Mouse (Mus musculus) monocyte, adult 5-6 weeks (primary cell): ENCODE results near the gene Adamts20. TPM values are rescaled to one million over a fixed set of nuclear protein-coding genes. Genes with fewer than 3 reads are reported as not detected.

Experiments used
- ATAC-seq: fragments of 153-309, 156-312 bp; replicated peaks from 2 replicates; pipeline ENCODE4 v1.8.0; 2017; ENCODE audit warnings: mild to moderate bottlenecking; ENCODE audit not compliant: low TSS enrichment, insufficient number of reproducible peaks, severe bottlenecking, poor library complexity, low FRiP score
- total RNA-seq: library from RNA; stranded (forward); fragments of 200-1000, 200-491, 200-594 nt; gene quantifications from 3 replicates; pipeline ENCODE4 v1.2.3, GENCODE M21; 2017

Adamts20 gene
- total RNA-seq, 1 experiment from 2014 or later = not detected

DNA sequence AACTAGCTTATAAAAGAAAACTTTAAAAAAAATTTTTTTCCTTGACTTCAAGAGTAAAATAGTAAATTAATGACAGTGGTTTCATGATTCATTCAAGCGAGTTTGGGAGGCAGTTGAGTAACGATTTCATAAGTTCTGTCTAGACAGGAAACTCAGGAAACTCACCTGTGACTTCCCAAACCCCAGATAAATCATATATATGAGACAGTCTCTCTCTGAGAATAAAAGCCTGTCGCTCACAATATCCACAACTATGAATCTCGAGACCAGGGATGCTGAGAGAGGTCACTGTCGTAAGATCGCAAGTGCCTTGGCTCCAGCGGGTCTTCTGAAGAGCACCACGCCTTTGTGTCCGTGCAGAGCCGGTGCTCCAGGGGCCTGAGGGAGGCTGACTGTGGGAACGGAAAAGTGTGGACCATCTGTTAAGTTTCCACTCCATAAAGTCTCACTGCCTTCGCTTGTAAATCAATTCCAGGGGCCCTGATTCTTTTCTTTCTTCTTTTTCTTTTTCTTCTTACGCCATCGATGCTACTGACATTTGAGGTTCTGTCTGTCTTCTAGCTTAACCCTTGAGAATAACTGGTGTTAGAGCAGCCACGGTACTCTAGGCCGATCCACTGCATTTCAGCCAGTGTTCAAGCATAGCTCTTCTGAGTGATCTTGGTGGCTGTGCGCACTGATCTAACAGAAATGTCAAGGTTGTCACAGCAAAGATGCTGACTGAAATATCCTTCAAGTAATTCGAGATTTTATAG, 7.4 kb downstream of the Adamts20 start:
- no peak for ATAC-seq

DNA sequence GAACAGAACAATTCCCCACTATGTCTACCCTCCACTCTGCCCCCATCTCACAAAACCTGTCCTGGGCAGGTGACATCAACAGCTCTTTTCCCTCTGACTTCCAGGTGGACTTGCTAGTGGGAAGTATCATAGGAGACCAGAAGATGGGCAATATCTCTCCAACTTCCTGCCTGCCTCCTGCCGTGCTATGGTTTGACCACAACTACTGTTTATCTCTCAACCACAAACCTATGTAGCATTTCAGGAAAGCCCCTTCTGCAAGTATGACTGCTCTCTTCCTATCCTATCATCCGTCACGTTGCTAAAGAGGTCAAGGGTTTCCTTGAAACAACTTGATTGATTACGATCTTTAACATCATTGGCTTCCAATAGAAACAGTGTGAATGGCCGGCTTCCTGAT, 12.4 kb downstream of the Adamts20 start:
- ATAC-seq = no peak

DNA sequence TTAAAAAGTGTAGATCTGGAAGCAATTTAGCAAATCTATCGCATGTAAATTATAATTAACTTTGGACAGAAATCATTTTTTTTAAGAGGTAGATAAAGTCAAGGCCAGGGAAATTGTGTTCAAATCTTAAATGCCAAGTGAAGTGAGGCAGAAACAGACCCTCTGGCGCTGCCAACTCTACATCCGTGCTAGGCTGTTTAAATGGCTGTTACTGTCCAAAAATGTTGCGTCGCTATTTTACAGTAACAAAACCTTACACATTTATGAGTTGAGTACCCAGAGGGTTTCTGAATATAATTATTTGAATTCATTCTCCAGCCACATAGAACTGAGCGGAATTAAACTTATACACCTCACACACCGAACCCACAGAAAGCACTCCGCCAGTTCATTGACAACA, 13.6 kb downstream of the Adamts20 start:
- ATAC-seq = no peak

DNA sequence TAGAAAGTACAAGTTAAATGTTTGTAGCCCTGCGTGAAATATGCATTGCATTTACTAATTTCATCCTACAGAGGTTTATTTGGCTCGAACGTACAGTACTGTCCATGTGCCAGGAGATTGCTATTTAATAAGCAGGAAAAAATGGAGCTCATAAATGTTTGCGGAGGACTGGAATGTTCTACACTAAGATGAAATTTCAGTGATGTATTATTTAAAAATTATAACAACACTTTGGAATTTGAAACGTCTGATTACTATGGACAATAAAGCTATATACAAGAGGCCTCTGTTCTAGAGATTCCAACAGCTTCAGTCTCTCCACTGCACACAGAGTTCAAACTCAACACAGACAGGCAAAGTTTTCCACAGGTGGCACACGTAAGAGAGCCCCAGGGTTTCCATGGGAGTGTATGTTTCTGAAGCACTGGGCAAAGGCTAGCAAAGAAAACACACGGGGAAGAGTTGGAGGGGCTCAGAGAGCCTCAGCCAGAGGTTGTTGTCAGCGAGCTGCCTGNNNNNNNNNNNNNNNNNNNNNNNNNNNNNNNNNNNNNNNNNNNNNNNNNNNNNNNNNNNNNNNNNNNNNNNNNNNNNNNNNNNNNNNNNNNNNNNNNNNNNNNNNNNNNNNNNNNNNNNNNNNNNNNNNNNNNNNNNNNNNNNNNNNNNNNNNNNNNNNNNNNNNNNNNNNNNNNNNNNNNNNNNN, 20.6 kb downstream of the Adamts20 start:
- no peak for ATAC-seq

DNA sequence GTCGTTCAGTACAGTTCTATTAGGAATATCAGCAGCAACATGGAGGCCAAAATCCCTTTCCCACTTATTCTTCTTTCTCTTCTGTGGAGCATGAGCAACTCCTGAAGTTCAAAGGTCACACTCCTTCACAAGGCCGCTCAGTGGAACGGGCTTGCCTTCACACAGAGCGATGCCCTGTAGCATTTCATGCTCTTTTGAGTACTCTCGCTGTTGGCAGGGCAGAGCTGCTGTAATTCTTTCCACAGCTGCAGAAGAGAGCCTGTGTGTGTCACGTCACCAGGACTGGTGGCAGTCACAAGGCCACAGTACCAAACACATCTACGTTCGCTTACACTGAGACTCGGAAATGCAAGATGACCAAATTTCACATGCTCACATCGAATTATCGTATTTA, 21.2 kb downstream of the Adamts20 start:
- no peak for ATAC-seq

DNA sequence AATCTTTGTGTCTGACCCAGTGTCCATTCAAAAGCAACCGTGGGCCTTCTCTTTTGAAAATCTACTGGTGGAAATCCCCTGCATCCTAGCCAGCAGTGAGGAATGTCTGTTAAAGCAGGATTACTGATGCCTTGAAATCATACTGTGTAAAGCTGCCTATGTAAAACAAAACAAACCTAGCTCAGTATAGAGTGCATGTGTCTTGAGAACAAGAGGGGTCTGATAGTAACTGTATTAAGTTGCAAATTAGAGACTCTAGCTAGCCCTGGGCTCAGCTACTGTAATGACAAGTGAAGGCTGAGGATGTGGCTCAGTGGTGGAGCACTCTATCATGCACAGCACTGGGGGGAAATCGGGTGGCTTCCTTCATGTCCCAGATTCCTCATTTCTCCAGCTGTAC, 22.2 kb downstream of the Adamts20 start:
- ATAC-seq = no peak

DNA sequence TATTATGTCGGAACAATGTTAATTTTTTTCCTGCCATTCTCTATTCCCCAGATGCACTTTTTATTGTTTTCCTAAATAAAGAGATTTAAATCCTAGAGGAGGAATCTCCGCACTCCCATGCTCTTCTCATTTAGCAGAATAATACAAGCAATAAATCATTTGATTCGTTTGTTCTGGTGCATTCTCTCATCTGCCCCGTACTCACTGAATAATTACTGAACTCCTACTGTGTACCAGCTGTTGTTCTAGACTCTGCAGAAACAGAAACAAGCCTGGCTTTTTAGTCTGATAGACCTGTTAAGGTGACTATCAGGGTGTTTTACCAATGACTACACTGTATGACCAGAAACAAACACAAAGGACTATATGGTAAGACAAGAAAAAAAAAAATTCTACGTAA, 29.7 kb downstream of the Adamts20 start:
- no peak for ATAC-seq

DNA sequence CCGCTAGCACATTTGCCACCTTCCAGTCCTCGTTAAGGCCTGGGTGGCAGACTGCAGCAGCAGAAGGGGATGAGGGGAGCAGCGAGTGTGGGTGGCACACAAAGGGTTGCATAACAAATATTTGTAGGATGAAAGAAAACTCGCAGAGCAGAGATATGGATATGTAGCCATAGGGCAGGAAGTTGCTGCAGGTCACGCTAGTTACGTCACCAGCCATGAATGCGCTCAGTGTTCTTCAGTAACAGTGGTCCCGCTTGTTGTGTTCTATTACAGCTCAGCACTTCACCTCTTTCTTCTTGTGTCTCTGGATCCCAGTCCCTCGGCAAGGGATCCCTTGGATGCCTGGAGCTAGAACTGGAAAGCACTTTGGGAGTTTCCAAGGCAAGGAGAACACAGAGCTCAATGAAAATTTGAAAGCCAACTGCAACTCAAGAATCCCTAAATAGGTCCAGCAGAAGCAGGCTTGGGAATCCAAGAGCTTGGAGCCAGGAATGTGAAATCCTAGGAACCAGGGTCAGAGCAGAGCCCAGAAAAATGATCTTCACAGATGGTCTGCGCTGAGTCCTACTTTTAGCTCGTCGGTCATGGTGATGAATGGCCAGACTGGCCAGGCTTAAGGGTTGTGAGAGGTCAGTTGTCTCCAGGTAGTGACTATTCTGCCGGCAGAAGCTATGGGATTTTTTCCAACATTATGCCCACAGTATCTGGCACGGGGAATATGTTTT, 34.4 kb downstream of the Adamts20 start:
- ATAC-seq = no peak

DNA sequence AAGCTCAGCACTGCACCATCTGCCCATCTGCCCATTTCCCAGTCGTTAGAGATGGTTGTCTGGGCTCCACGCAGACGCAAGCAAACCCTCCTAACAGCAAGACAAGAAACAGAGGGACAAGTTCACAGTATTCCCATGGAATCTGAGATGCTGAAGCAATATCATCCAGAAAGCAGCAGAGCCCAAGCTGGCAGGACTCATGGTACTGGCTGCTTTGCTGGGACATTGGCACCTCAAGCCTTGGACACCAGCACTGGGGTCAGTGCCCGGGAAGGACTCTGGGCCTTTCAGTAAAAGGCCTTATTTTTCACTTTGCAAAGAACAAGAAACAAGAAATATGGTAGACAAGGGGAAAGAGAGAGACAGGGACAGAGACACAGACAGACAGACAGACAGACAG, 36.5 kb downstream of the Adamts20 start:
- ATAC-seq = no peak

DNA sequence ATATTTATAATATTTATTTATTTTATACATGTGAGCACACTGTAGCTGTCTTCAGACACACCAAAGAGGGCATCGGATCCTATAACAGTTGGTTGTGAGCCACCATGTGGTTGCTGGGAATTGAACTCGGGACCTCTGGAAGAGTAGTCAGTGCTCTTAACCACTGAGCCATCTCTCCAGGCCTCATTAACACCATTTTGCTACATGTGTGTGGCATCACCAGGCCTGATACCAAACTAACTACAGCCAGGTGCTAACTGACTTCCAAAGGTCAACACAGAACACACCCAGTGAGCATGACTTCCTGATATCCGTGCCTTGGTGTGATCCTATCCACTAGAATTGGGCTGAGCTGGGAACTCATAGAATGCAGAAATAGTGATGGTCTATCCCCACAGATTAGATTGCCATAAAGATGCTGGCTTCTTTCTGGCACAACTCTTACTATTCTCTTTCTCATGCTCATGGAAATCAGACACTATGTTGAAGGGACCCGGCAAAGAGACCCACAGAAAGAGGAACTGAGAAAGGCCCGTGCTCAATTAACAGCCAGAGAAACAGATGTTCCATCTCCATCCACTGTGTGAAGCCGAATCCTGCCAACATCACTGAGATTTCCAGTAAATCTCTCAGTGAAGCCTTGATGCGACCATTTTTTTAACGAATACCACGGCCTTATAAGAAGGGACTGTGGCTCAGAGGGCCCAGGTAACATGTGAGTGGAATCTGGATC, 37.6 kb downstream of the Adamts20 start:
- ATAC-seq = no peak

DNA sequence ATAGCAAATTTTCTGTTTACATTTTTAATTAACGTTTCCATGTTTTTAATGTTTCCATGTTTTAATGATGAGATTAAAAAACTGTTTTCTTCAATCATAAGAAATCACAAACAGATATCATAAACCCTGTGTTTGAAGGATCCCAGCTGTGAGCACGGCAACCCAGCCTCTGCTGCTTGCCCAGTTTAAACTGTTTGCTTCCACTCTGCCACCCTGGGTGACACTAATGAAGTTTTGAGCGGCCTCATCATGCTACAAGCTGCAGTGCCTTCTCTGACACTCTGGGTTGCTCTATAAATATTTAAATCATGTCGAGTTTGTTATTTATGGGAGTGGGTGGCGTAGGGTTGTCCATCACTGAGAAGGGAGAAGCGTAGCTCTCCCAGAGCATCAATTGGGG, 44.7 kb downstream of the Adamts20 start:
- no peak for ATAC-seq

DNA sequence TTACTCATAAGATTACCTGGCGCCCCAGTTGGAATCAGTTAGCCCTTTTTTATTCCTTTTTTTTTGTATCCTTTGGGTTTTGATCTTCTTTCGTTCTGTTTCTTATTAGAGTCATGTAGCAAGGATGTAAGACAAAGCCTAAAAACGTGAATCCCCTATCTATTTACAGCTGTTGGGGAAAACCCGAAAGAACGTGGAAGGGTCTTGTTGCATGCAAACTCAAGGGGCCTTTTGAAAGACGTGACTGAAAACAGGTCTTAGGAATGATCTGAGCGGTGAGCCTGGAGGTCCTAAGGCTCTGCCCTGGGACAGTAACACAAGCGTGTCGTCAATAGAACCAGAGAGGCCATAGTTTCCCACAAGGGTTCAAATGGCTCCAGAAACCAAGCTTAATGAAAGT, 46.1 kb downstream of the Adamts20 start:
- no peak for ATAC-seq

DNA sequence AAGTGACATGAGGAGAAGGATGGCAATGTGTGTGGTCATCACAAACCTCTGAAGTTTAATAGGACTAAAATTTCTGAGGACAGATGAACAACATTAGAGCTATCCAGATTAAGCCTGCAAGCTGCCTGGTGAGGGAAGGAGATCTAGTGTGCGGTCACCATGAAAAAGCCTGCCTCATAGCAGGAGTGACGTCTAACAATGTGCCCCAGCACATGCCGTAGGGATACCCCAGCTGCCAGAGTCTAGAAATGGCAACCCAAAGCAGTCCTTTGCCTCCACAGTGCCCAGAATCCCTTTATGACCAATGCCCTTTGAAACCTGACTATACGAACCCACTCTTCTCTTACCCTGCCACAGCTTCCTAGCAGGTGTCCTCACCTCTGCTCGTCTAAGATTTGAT, 46.8 kb downstream of the Adamts20 start:
- no peak for ATAC-seq

DNA sequence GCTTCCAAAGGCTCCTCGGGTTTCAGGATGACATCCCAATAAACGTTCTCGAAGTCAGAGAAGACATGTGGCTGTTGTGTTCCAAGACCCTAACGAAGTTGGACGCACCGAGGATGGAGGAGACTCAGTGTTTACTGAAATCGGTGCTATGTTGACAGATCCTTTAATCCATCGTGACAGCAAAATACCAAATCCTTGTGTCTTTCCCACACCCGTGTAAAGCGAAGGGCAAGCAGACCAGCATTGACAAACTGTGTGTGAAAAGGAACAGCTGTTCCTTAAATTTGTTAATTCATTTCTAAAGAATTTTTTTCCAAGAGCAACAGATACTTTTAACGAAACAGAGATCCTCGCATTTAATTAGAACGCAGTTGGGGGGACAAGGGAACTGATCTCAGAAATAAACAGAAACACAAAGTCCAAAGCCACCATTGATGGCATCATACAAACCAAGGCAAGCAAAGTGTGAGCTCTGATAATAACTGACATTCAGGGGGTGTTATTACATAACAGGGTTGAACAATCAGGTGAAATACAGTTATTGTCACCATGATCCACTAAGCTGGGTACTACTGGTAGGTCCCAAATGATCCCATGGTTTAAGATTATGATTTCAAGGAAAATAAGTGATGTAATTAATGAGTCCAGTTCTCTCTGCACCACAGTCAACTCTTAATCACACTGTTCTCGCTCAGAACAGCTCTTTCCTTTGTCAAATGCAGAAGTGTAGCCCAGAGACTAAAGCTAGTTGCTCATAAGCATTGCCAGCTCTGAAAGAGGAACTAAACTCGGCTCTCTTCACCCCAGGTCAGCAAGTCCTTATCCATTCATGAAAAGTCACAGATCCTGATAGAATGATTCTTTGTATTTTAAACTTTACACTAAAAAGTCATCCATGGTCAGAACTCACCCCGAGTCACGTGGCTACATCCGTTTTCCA, 47.7 kb downstream of the Adamts20 start:
- no peak for ATAC-seq

DNA sequence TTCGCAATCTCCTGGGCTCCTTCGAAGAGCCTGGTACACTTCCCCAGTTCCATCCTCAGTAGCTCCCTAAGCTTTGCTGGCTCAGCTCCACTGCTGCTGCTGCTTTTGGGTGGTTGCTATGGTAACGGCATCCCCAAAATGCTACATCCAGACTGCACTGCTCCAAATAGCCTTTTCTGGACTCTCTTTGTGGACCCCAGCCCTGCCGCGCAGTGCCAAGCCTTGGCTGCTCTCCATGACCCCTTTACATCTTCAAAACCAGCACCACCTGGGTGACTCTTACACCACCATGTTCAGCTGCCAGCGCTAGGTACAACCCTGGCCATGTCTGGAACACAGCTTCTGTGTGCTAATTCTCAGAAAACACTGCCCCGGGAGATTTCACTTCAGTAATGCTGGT, 55.4 kb downstream of the Adamts20 start:
- ATAC-seq = no peak

DNA sequence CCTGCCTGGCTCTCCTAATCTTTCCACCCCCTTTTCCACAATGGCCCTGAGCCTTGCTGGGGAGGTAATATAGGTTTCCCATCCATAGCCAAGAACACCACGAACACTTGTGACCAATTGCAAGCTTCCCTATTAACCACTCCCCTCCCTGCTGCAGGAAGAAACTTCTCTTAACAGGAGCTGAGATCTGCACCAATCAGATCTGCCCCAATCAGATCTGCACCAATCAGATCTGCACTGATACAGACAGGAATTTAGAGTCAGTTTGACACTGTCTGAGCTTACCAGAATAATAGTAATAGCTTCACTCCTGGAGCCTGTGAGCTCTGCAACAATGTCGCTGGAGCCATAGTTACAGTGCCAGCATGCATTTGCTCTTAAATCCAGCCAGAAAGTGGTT, 58.9 kb downstream of the Adamts20 start:
- no peak for ATAC-seq

DNA sequence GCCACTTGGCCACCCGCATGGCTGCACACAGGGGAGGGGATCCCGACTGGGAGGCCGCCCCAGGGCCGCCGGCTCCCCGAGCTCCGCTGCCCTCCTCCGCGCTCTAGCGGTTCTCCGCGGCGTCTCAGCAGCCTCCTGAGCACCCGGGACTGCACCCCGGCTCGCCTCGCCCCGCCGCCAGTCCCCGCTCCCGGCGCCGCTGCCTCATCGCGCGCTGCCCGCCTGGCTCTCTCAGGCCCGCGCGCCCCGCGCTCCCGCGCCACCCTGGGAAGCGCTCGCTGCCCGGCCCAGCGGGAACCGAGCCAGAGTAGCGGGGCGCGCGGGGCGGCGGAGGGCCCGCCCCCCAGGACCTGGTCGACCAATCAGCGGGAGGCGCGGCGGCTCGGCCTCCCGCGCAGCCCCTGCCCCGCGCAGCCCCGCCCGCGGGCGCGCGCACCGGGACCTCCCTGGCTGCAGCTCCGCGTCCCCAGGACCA, 61.1 kb downstream of the Adamts20 start:
- no peak for ATAC-seq

DNA sequence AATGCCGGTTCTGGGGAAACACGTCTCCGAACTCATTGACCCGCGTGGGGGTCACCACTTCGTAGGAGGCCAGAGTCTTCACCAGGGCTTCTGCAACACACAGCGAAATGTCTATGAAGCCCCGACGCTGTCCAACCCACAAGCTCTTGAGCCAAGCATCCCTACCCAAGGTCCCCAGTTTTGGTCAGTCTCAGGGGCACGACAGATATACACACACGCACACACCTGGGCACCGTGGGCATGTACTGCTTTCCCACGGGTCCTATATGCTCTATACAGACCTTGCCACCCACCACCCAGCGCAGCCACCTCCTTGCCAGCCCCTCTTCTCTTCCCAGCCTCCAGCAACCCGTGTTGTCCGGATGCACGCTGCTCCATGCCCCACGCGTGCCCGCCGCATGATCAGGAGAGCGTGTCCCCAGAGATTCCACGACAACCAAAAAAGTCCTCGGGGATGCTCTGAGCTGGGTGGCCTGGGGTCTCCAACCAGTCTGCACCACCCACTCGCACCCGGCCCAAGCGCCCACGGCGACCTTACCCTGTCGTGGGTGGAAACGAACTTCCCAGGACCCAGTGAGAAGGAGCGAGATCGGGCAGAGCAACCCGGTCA, 61.7 kb downstream of the Adamts20 start:
- 0 out of 2 replicates have a peak, but pooled peaks have one; percentile 13 for ATAC-seq
